Comparison of ENCODE assay signal across 12 mouse cellular contexts in genomic region chr19:55469301-55470051, GRCm38 (mm10).
DNase-seq lines count a peak whose midpoint lies in the region; ATAC-seq lines count a peak whose summit lies in the region.
"Had no signal": no experiment of that assay in that cellular context is flagged by ENCODE, and none has a peak within 500 bp of the region (broad histone marks: within the 10 kb centered on the region; RNA-seq: fewer than 3 reads in every experiment).

No protein-coding gene starts in this region.

- WGBS in kidney, embryonic 14.5 days, result 42% methylated on average over 21 of the region's 21 CpGs
- WGBS in midbrain, embryonic 13.5 days, result 31% methylated on average over 21 of the region's 21 CpGs
- WGBS in embryonic facial prominence, embryonic 10.5 days, result 75% methylated on average over 21 of the region's 21 CpGs

- no peak for DNase-seq in kidney, adult 18-20 months
- DNase-seq in right cerebral cortex, adult 18-20 months, result peak; percentile 15
- no peak for DNase-seq in right cerebral cortex, postnatal 25 days
- no peak for DNase-seq in embryonic facial prominence, embryonic 10.5 days (ENCODE audit: low spot score)
- no peak for DNase-seq in cerebellum, postnatal 4 days (ENCODE audit: low spot score in 2 of 2)
- DNase-seq in thymus, postnatal 4 days, result no peak
- DNase-seq: gastrocnemius, postnatal 25 days; heart, postnatal 4 days had no signal

- H3K9me3 ChIP-seq in kidney, embryonic 14.5 days (ENCODE audit: control insufficient read depth, low read length), result no peaks in the 10 kb centered on the region
- H3K9me3 ChIP-seq in midbrain, embryonic 13.5 days, result no peaks in the 10 kb centered on the region
- H3K9me3 ChIP-seq in embryonic facial prominence, embryonic 10.5 days, result no peaks in the 10 kb centered on the region
- H3K9me3 ChIP-seq: embryonic facial prominence, embryonic 13.5 days; megakaryocyte, embryonic 14.5 days had no signal

- H3K27me3 ChIP-seq in kidney, embryonic 14.5 days (ENCODE audit: control insufficient read depth, insufficient read depth, low read length), result no peaks in the 10 kb centered on the region
- H3K27me3 ChIP-seq in midbrain, embryonic 13.5 days, result no peaks in the 10 kb centered on the region
- no peaks in the 10 kb centered on the region for H3K27me3 ChIP-seq in embryonic facial prominence, embryonic 10.5 days (replicated peaks; ENCODE audit: low read depth, poor library complexity, severe bottlenecking)
- H3K27me3 ChIP-seq: embryonic facial prominence, embryonic 13.5 days; megakaryocyte, embryonic 14.5 days had no signal

- no peak for ATAC-seq in kidney, embryonic 14.5 days (ENCODE audit: low FRiP score, low TSS enrichment)
- peak; percentile 78 for ATAC-seq in midbrain, embryonic 13.5 days

- no peaks in the 10 kb centered on the region for H3K36me3 ChIP-seq in kidney, embryonic 14.5 days (ENCODE audit: control insufficient read depth, insufficient read depth, low read length)
- H3K36me3 ChIP-seq in midbrain, embryonic 13.5 days, result no peaks in the 10 kb centered on the region
- no peaks in the 10 kb centered on the region for H3K36me3 ChIP-seq in embryonic facial prominence, embryonic 10.5 days (replicated peaks)
- H3K36me3 ChIP-seq: embryonic facial prominence, embryonic 13.5 days had no signal

- no peak overlapping the region for H3K9ac ChIP-seq in kidney, embryonic 14.5 days (ENCODE audit: low read depth, low read length)
- peak overlapping the region; percentile 49; the same call in 1 of the 2 replicates for H3K9ac ChIP-seq in midbrain, embryonic 13.5 days (replicated peaks)
- H3K9ac ChIP-seq: embryonic facial prominence, embryonic 13.5 days had no signal

- peaks cover 8% of the 10 kb centered on the region; the same call in 1 of the 2 replicates for H3K4me1 ChIP-seq in kidney, embryonic 14.5 days (ENCODE audit: control insufficient read depth, insufficient read depth, low read length)
- peaks cover 23% of the 10 kb centered on the region for H3K4me1 ChIP-seq in midbrain, embryonic 13.5 days (replicated peaks)
- peaks cover 22% of the 10 kb centered on the region for H3K4me1 ChIP-seq in embryonic facial prominence, embryonic 10.5 days

- H3K4me3 ChIP-seq in kidney, embryonic 14.5 days (ENCODE audit: low read length), result no peak overlapping the region
- H3K4me3 ChIP-seq in midbrain, embryonic 13.5 days (replicated peaks), result no peak overlapping the region
- no peak overlapping the region for H3K4me3 ChIP-seq in embryonic facial prominence, embryonic 10.5 days
- H3K4me3 ChIP-seq: embryonic facial prominence, embryonic 13.5 days; megakaryocyte, embryonic 14.5 days had no signal

- H3K4me2 ChIP-seq in kidney, embryonic 14.5 days (replicated peaks; ENCODE audit: low read depth, low read length), result peak overlapping the region; percentile 30
- peak overlapping the region; percentile 26 for H3K4me2 ChIP-seq in midbrain, embryonic 13.5 days (replicated peaks)
- H3K4me2 ChIP-seq: embryonic facial prominence, embryonic 13.5 days had no signal

- no peak overlapping the region for H3K27ac ChIP-seq in kidney, embryonic 14.5 days (ENCODE audit: low read depth, low read length)
- H3K27ac ChIP-seq in midbrain, embryonic 13.5 days, result peak overlapping the region; percentile 35
- no peak overlapping the region for H3K27ac ChIP-seq in embryonic facial prominence, embryonic 10.5 days (replicated peaks)
- H3K27ac ChIP-seq: embryonic facial prominence, embryonic 13.5 days had no signal
